Mouse (Mus musculus) macrophage (primary cell): ENCODE measurements around the gene Hormad1. TPM values are rescaled to one million over a fixed set of nuclear protein-coding genes. Genes with fewer than 3 reads are reported as not detected.

Experiments used
- H3K27ac ChIP-seq: fragments of 350-480 bp; formaldehyde crosslinking; 2 replicates; pipeline ENCODE4 v1.9.0; 2021
- H3K36me3 ChIP-seq: fragments of 350-480 bp; formaldehyde crosslinking; 2 replicates; pipeline ENCODE4 v1.9.0; 2021; ENCODE audit errors: inconsistent target
- H3K4me3 ChIP-seq: fragments of 350-480 bp; formaldehyde crosslinking; 2 replicates; pipeline ENCODE4 v1.9.0; 2021; ENCODE audit errors: inconsistent target
- H3K79me2 ChIP-seq: fragments of 350-480 bp; formaldehyde crosslinking; 2 replicates; pipeline ENCODE4 v1.9.0; 2021; ENCODE audit errors: inconsistent target
- WGBS: methylation state at CpG from one replicate; pipeline ENCODE4 v1.1.7; 2026; ENCODE audit warnings: inconsistent platforms; ENCODE audit not compliant: missing documents; 5-methylcytosine and 5-hydroxymethylcytosine counted together
- polyA plus RNA-seq: library from polyadenylated mRNA; stranded (reverse); fragments of 250-400 nt; gene quantifications from 3 replicates; pipeline ENCODE4 v1.2.4, GENCODE M21; 2018; ENCODE audit warnings: inconsistent platforms

The Hormad1 gene
- polyA plus RNA-seq, 1 experiment from 2014 or later, result 0.09 TPM

GRCm38 (mm10) chr3:95635636-95636035 is 76.2 kb downstream of the Hormad1 start:
- Histone ChIP-seq H3K79me2 (peaks cover 67% of the 10 kb centered on the region), H3K27ac (peak overlapping the region; percentile 94), H3K36me3 (peaks cover 5% of the 10 kb centered on the region; the same call in 1 of the 2 replicates), H3K4me3 (no peak overlapping the region)
- 71% methylated on average over 4 of the region's 4 CpGs for WGBS

- Histone ChIP-seq H3K4me3 (no peak overlapping the region), H3K79me2 (peaks cover 63% of the 10 kb centered on the region), H3K27ac (peak overlapping the region; percentile 94), H3K36me3 (peaks cover 5% of the 10 kb centered on the region; the same call in 1 of the 2 replicates)
- 88% methylated on average over 4 of the region's 4 CpGs for WGBS
Observed at GRCm38 (mm10) chr3:95636072-95636471, 76.6 kb downstream of the Hormad1 start.

Other genes starting within 250 kb of the Hormad1 start
- 216 to 338 TPM (median 252 TPM) in 3 replicates for gene Cers2, start 244.9 kb upstream of the Hormad1 start, polyA plus RNA-seq
- gene Setdb1, start 202.5 kb upstream of the Hormad1 start, polyA plus RNA-seq, result 27.7 to 32.3 TPM (median 28.3 TPM) in 3 replicates
- gene 4930558C23Rik, start 156.8 kb upstream of the Hormad1 start, polyA plus RNA-seq, result not detected in 3 replicates
- gene Arnt, start 125.3 kb upstream of the Hormad1 start, polyA plus RNA-seq, result 32.7 to 36.0 TPM (median 33.6 TPM) in 3 replicates
- 4.6 to 5.0 TPM (median 4.8 TPM) in 3 replicates for gene Ctsk, start 60.4 kb upstream of the Hormad1 start, polyA plus RNA-seq
- 4,472 to 5,209 TPM (median 4,886 TPM) in 3 replicates for gene Ctss, start 32.9 kb upstream of the Hormad1 start, polyA plus RNA-seq
- 26.9 to 64.7 TPM (median 54.7 TPM) in 3 replicates for gene Golph3l, start 29.3 kb downstream of the Hormad1 start, polyA plus RNA-seq
- gene Ensa, start 65.3 kb downstream of the Hormad1 start, polyA plus RNA-seq, result 79.1 to 122 TPM (median 121 TPM) in 3 replicates
- 251 to 507 TPM (median 488 TPM) in 3 replicates for gene Mcl1, start 99.1 kb downstream of the Hormad1 start, polyA plus RNA-seq
- 0.38 to 3.1 TPM (median 1.9 TPM) in 3 replicates for gene Adamtsl4, start 128.2 kb downstream of the Hormad1 start, polyA plus RNA-seq
- gene Ecm1, start 179.9 kb downstream of the Hormad1 start, polyA plus RNA-seq, result 105 to 185 TPM (median 109 TPM) in 3 replicates
- 16.5 to 26.6 TPM (median 17.3 TPM) in 3 replicates for gene Tars2, start 200.5 kb downstream of the Hormad1 start, polyA plus RNA-seq